ENCODE assay signal across 8 mouse cellular contexts in the genomic region with DNA sequence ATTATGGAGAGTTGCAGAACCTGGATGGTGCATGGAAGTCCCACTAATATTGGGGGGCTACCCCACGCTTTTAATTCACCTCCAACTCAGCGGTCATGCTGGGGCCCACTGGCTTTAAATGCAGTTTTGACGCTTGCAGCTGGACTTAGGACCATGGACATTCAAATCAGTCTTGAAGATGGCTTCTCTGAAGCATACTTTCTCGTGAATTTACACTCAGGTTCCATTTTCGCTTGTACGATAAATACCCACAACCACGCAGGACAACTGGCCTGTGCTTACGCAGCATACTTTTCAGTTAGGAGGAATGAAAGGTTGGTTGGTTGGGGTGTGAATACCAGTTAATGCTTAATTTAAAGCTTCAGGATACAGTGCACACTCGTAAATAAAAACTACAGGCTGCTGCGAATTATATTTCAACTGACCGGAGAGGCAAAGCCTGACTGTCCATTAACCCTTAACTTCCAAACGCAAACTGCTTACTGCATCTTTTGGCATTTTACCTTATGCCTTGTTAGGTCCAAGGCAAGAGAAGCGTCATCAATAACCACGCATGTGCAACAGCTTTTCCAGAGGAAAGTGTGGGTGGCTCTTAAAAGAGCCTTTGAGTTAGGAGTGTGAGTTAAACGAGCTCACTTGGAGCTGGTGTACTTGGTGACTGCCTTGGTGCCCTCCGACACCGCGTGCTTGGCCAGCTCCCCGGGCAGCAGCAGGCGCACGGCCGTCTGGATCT. TPM values are rescaled to one million over a fixed set of nuclear protein-coding genes. Genes with fewer than 3 reads are reported as not detected.
DNase-seq lines count a peak whose midpoint lies in the region; ATAC-seq and TF ChIP-seq lines count a peak whose summit lies in the region.

No protein-coding gene starts in this region.

- peak overlapping the region; percentile 65 to 73 for H3K4me3 ChIP-seq in liver, embryonic 14.5 days (ENCODE audit: insufficient read depth in 1 of 2, low read depth in 2 of 2, low read length in 2 of 2)

- intact Hi-C loops in heart, postnatal 25 days (cut with DNase I) = loop anchor here (10.0 kb wide), 2 partner anchors 120 to 1970 kb away; a partner anchor contains a TSS

- no peaks in the 10 kb centered on the region for H3K36me3 ChIP-seq in liver, embryonic 14.5 days (replicated peaks; ENCODE audit: control insufficient read depth, insufficient read depth, low read depth)

- TF ChIP-seq EP300 in liver, embryonic 14.5 days (IDR thresholded peaks at IDR 0.05; ENCODE audit: low read depth) = no peak

- H3K9me3 ChIP-seq in liver, embryonic 14.5 days (ENCODE audit: control insufficient read depth, low read length) = no peaks in the 10 kb centered on the region

- DNase-seq in heart, adult 11 months = peak; percentile 90
- no peak for DNase-seq in heart, postnatal 25 days (ENCODE audit: low spot score)
- DNase-seq in 3134 (ENCODE audit: extremely low read depth, insufficient read length, low spot score) = peak; percentile 84
- DNase-seq in brain, embryonic 14.5 days (ENCODE audit: low read depth) = peak; percentile 60
- DNase-seq in liver, embryonic 14.5 days (ENCODE audit: low read depth in 3 of 3, low spot score in 3 of 3) = peak in 2 of 3 experiments; percentile 56 to 65
- peak; percentile 39 to 73 for DNase-seq in spleen, postnatal 4 days (ENCODE audit: low spot score in 2 of 2)
- no peak for DNase-seq in cerebellum, adult 18-20 months

- ATAC-seq in granulocyte monocyte progenitor cell, adult 5-6 weeks (replicated peaks; ENCODE audit: poor library complexity, severe bottlenecking) = peak; percentile 20
- peak; percentile 2; the same call in 1 of the 2 replicates for ATAC-seq in liver, embryonic 14.5 days (ENCODE audit: insufficient read depth)

- H3K4me1 ChIP-seq in liver, embryonic 14.5 days (replicated peaks; ENCODE audit: control insufficient read depth in 2 of 2, insufficient read depth in 2 of 2, low read length in 1 of 2) = peaks cover 20 to 35% of the 10 kb centered on the region in 2 experiments

- no peaks in the 10 kb centered on the region for H3K27me3 ChIP-seq in liver, embryonic 14.5 days (ENCODE audit: control insufficient read depth, insufficient read depth, low read length)

- peak overlapping the region; percentile 100 for H3K27ac ChIP-seq in liver, embryonic 14.5 days

- peak overlapping the region; percentile 98 for H3K9ac ChIP-seq in liver, embryonic 14.5 days (replicated peaks)

- H3K4me2 ChIP-seq in liver, embryonic 14.5 days (ENCODE audit: low read depth) = peak overlapping the region; percentile 99

- TF ChIP-seq POLR2A in brain, embryonic 14.5 days (IDR thresholded peaks at IDR 0.05; ENCODE audit: borderline replicate concordance, extremely low read depth, insufficient read depth, insufficient read length, poor library complexity, severe bottlenecking) = no peak

- no peak for TF ChIP-seq CTCF in brain, embryonic 14.5 days (IDR thresholded peaks at IDR 0.05; ENCODE audit: borderline replicate concordance, extremely low read depth, insufficient read depth, insufficient read length)
- TF ChIP-seq CTCF in liver, embryonic 14.5 days (IDR thresholded peaks at IDR 0.05; ENCODE audit: low read depth) = no peak

- WGBS in liver, embryonic 14.5 days (ENCODE audit: insufficient replicate concordance) = under 1% methylated on average over 22 of the region's 22 CpGs

RNA-seq across cellular contexts. Expression of a gene that starts 0.6 kb away (rescaled TPM):
- total RNA-seq in heart, postnatal 25 days (2021) = 10 to 100 TPM; 19.7 to 24.0 TPM
- polyA plus RNA-seq in brain, embryonic 14.5 days (2012; rRNA removed) = 11.3 and 14.5 TPM in 2 replicates
- 210 and 236 TPM in 2 replicates for total RNA-seq in granulocyte monocyte progenitor cell, adult 5-6 weeks (2014; fragmentation: Nextera tagmentation)
- 416 and 515 TPM in 2 replicates for total RNA-seq in granulocyte monocyte progenitor cell, adult 5-6 weeks (2017)
- 16.0 and 24.7 TPM in 2 replicates for polyA plus RNA-seq in liver, embryonic 14.5 days (2012; rRNA removed)
- polyA plus RNA-seq in liver, embryonic 14.5 days (2014; fragmentation: Nextera tagmentation; extraction: Ambion mirVana) = 2.2 and 4.8 TPM in 2 replicates

RNA-seq across cellular contexts. Expression of a gene that starts 0.9 kb away (rescaled TPM):
- total RNA-seq in heart, postnatal 25 days (2021) = 10 to 100 TPM in 1 of 2 experiments, not detected in 1; 17.9 TPM
- polyA plus RNA-seq in brain, embryonic 14.5 days (2012; rRNA removed) = 14.3 and 24.3 TPM in 2 replicates
- 17.2 TPM in 1 of 2 replicates, not detected in the other for total RNA-seq in granulocyte monocyte progenitor cell, adult 5-6 weeks (2014; fragmentation: Nextera tagmentation)
- 2,072 and 5,185 TPM in 2 replicates for total RNA-seq in granulocyte monocyte progenitor cell, adult 5-6 weeks (2017)
- 6.9 and 22.2 TPM in 2 replicates for polyA plus RNA-seq in liver, embryonic 14.5 days (2012; rRNA removed)
- 15.0 and 22.5 TPM in 2 replicates for polyA plus RNA-seq in liver, embryonic 14.5 days (2014; fragmentation: Nextera tagmentation; extraction: Ambion mirVana)

RNA-seq across cellular contexts. Expression of a gene that starts 2.2 kb away (rescaled TPM):
- 10 to 100 TPM; 16.8 to 25.9 TPM for total RNA-seq in heart, postnatal 25 days (2021)
- 39.0 and 49.4 TPM in 2 replicates for polyA plus RNA-seq in brain, embryonic 14.5 days (2012; rRNA removed)
- total RNA-seq in granulocyte monocyte progenitor cell, adult 5-6 weeks (2014; fragmentation: Nextera tagmentation) = 4.5 TPM in 1 of 2 replicates, not detected in the other
- total RNA-seq in granulocyte monocyte progenitor cell, adult 5-6 weeks (2017) = 334 and 360 TPM in 2 replicates
- polyA plus RNA-seq in liver, embryonic 14.5 days (2012; rRNA removed) = 31.3 and 51.5 TPM in 2 replicates
- 4.7 and 7.9 TPM in 2 replicates for polyA plus RNA-seq in liver, embryonic 14.5 days (2014; fragmentation: Nextera tagmentation; extraction: Ambion mirVana)

RNA-seq across cellular contexts. Expression of a gene that starts 6.5 kb away (rescaled TPM):
- total RNA-seq in heart, postnatal 25 days (2021) = 1 to 10 TPM; 5.5 to 6.1 TPM
- polyA plus RNA-seq in brain, embryonic 14.5 days (2012; rRNA removed) = 17.0 and 18.2 TPM in 2 replicates
- total RNA-seq in granulocyte monocyte progenitor cell, adult 5-6 weeks (2014; fragmentation: Nextera tagmentation) = 123 and 125 TPM in 2 replicates
- total RNA-seq in granulocyte monocyte progenitor cell, adult 5-6 weeks (2017) = 554 and 641 TPM in 2 replicates
- 18.2 and 36.3 TPM in 2 replicates for polyA plus RNA-seq in liver, embryonic 14.5 days (2012; rRNA removed)
- polyA plus RNA-seq in liver, embryonic 14.5 days (2014; fragmentation: Nextera tagmentation; extraction: Ambion mirVana) = 4.0 and 5.0 TPM in 2 replicates

RNA-seq across cellular contexts. Expression of a gene that starts 17.4 kb away (rescaled TPM):
- total RNA-seq in heart, postnatal 25 days (2021) = not detected
- polyA plus RNA-seq in brain, embryonic 14.5 days (2012; rRNA removed) = not detected in 2 replicates
- total RNA-seq in granulocyte monocyte progenitor cell, adult 5-6 weeks (2014; fragmentation: Nextera tagmentation) = not detected in 2 replicates
- not detected in 2 replicates for total RNA-seq in granulocyte monocyte progenitor cell, adult 5-6 weeks (2017)
- polyA plus RNA-seq in liver, embryonic 14.5 days (2012; rRNA removed) = not detected in 2 replicates
- not detected in 2 replicates for polyA plus RNA-seq in liver, embryonic 14.5 days (2014; fragmentation: Nextera tagmentation; extraction: Ambion mirVana)

Comparison
In these comparisons a context has a peak if more than half of its experiments do, and no peak if none do; other contexts are left out.
1. DNase-seq: peak in heart, adult 11 months (single experiment), 3134 (single experiment), brain, embryonic 14.5 days (single experiment), liver, embryonic 14.5 days (2 of 3) and spleen, postnatal 4 days (2 of 2); none in heart, postnatal 25 days (single experiment) and cerebellum, adult 18-20 months (0 of 2).
2. RNA of a gene that starts 0.6 kb away (total RNA-seq): 210 to 515 TPM in granulocyte monocyte progenitor cell, adult 5-6 weeks; 19.7 to 24.0 TPM in heart, postnatal 25 days; every median in the first group is over 4 times any median in the second.